Mouse (Mus musculus): ENCODE results near the gene Med12. TPM values are rescaled to one million over a fixed set of nuclear protein-coding genes. Genes with fewer than 3 reads are reported as not detected.

Med12 gene
- polyA plus RNA-seq, 1 experiment from 2014 or later = 46.5 TPM

GRCm38 (mm10) chrX:101288432-101288831 lies 14.6 kb downstream of the Med12 start:
- ATAC-seq (replicated peaks; ENCODE audit: low FRiP score) (no peak), DNase-seq (ENCODE audit: low spot score) (no peak)
- peaks cover 3% of the 10 kb centered on the region; the same call in 1 of the 2 replicates for H3K36me3 ChIP-seq (ENCODE audit: control insufficient read depth, insufficient read depth, low read length)
- H3K27me3 ChIP-seq (ENCODE audit: control insufficient read depth, insufficient read depth, low read length) = no peaks in the 10 kb centered on the region; the same call in 1 of the 2 replicates
- no peaks in the 10 kb centered on the region for H3K4me1 ChIP-seq (replicated peaks; ENCODE audit: control insufficient read depth, insufficient read depth, low read length)
- no peak overlapping the region for H3K27ac ChIP-seq (ENCODE audit: low read depth, low read length)
- 88% methylated on average over 6 of the region's 6 CpGs for WGBS
- H3K9ac ChIP-seq (ENCODE audit: low read length) = no peak overlapping the region
- H3K4me2 ChIP-seq (ENCODE audit: low read depth, low read length, severe bottlenecking) = no peak overlapping the region
- no peak overlapping the region for H3K4me3 ChIP-seq (ENCODE audit: low read depth, low read length)
- H3K9me3 ChIP-seq (ENCODE audit: control insufficient read depth, low read length) = no peaks in the 10 kb centered on the region

- H3K27me3 ChIP-seq (ENCODE audit: control insufficient read depth, insufficient read depth, low read length) = no peaks in the 10 kb centered on the region; the same call in 1 of the 2 replicates
- H3K4me3 ChIP-seq (ENCODE audit: low read depth, low read length) = no peak overlapping the region
- ATAC-seq (replicated peaks; ENCODE audit: low FRiP score) (no peak), DNase-seq (ENCODE audit: low spot score) (no peak)
- H3K9me3 ChIP-seq (ENCODE audit: control insufficient read depth, low read length) = no peaks in the 10 kb centered on the region
- H3K9ac ChIP-seq (ENCODE audit: low read length) = no peak overlapping the region
- no peaks in the 10 kb centered on the region for H3K4me1 ChIP-seq (replicated peaks; ENCODE audit: control insufficient read depth, insufficient read depth, low read length)
- H3K27ac ChIP-seq (ENCODE audit: low read depth, low read length) = no peak overlapping the region
- peaks cover 2% of the 10 kb centered on the region; the same call in 1 of the 2 replicates for H3K36me3 ChIP-seq (ENCODE audit: control insufficient read depth, insufficient read depth, low read length)
- H3K4me2 ChIP-seq (ENCODE audit: low read depth, low read length, severe bottlenecking) = no peak overlapping the region
- 91% methylated on average over 7 of the region's 7 CpGs for WGBS
These were observed 15.2 kb downstream of the Med12 start for GRCm38 (mm10) chrX:101289037-101289436.

GRCm38 (mm10) chrX:101290111-101290510 lies 16.3 kb downstream of the Med12 start:
- WGBS = 91% methylated on average over 10 of the region's 10 CpGs
- no peak for DNase-seq (ENCODE audit: low spot score)

GRCm38 (mm10) chrX:101299055-101299454 lies 25.2 kb downstream of the Med12 start, which contains the start of gene Nlgn3:
TSS of gene Nlgn3 (plus strand) at chrX:101299168.
- Histone ChIP-seq H3K27ac (ENCODE audit: low read depth, low read length) (peak within 1 kb of the TSS; percentile 53), H3K36me3 (ENCODE audit: control insufficient read depth, insufficient read depth, low read length) (no peaks in the 10 kb centered on the region), H3K4me3 (ENCODE audit: low read depth, low read length) (peak within 1 kb of the TSS; percentile 38), H3K4me1 (replicated peaks; ENCODE audit: control insufficient read depth, insufficient read depth, low read length) (peaks cover 10% of the 10 kb centered on the region), H3K4me2 (ENCODE audit: low read depth, low read length, severe bottlenecking) (peak within 1 kb of the TSS; percentile 51), H3K27me3 (ENCODE audit: control insufficient read depth, insufficient read depth, low read length) (no peaks in the 10 kb centered on the region; the same call in 1 of the 2 replicates), H3K9ac (ENCODE audit: low read length) (peak within 1 kb of the TSS; percentile 57), H3K9me3 (ENCODE audit: control insufficient read depth, low read length) (no peaks in the 10 kb centered on the region)
- ATAC-seq (replicated peaks; ENCODE audit: low FRiP score) (peak; percentile 31; the same call in 1 of the 2 replicates), DNase-seq (ENCODE audit: low spot score) (peak; percentile 69)
- WGBS = 9% methylated on average over 19 of the region's 24 CpGs

More at GRCm38 (mm10) chrX:101290111-101290510, 16.3 kb downstream of the Med12 start:
- no peak overlapping the region for H3K4me2 ChIP-seq (ENCODE audit: low read depth, low read length, severe bottlenecking)
- peaks cover 2% of the 10 kb centered on the region; the same call in 1 of the 2 replicates for H3K36me3 ChIP-seq (ENCODE audit: control insufficient read depth, insufficient read depth, low read length)
- ATAC-seq (replicated peaks; ENCODE audit: low FRiP score) = no peak
- H3K9ac ChIP-seq (ENCODE audit: low read length) = no peak overlapping the region
- H3K4me3 ChIP-seq (ENCODE audit: low read depth, low read length) = no peak overlapping the region
- H3K27me3 ChIP-seq (ENCODE audit: control insufficient read depth, insufficient read depth, low read length) = no peaks in the 10 kb centered on the region; the same call in 1 of the 2 replicates
- no peaks in the 10 kb centered on the region for H3K4me1 ChIP-seq (replicated peaks; ENCODE audit: control insufficient read depth, insufficient read depth, low read length)
- no peak overlapping the region for H3K27ac ChIP-seq (ENCODE audit: low read depth, low read length)
- no peaks in the 10 kb centered on the region for H3K9me3 ChIP-seq (ENCODE audit: control insufficient read depth, low read length)

- H3K27me3 ChIP-seq (ENCODE audit: control insufficient read depth, insufficient read depth, low read length) = no peaks in the 10 kb centered on the region; the same call in 1 of the 2 replicates
- 18% methylated on average over 11 of the region's 13 CpGs for whole genome bisulfite sequencing
- H3K27ac ChIP-seq (ENCODE audit: low read depth, low read length) = peak overlapping the region; percentile 53
- no peaks in the 10 kb centered on the region for H3K36me3 ChIP-seq (ENCODE audit: control insufficient read depth, insufficient read depth, low read length)
- peak; percentile 81 for ATAC-seq (replicated peaks; ENCODE audit: low FRiP score)
- H3K4me1 ChIP-seq (replicated peaks; ENCODE audit: control insufficient read depth, insufficient read depth, low read length) = peaks cover 12% of the 10 kb centered on the region
- H3K9ac ChIP-seq (ENCODE audit: low read length) = peak overlapping the region; percentile 57
- H3K4me3 ChIP-seq (ENCODE audit: low read depth, low read length) = peak overlapping the region; percentile 38
- peak; percentile 77 for DNase-seq (ENCODE audit: low spot score)
- no peaks in the 10 kb centered on the region for H3K9me3 ChIP-seq (ENCODE audit: control insufficient read depth, low read length)
- H3K4me2 ChIP-seq (ENCODE audit: low read depth, low read length, severe bottlenecking) = peak overlapping the region; percentile 51
These were observed 25.9 kb downstream of the Med12 start for GRCm38 (mm10) chrX:101299473-101300426.

- Histone ChIP-seq H3K36me3 (ENCODE audit: control insufficient read depth, insufficient read depth, low read length) (no peaks in the 10 kb centered on the region), H3K9ac (ENCODE audit: low read length) (peak overlapping the region; percentile 41), H3K4me2 (ENCODE audit: low read depth, low read length, severe bottlenecking) (peak overlapping the region; percentile 51), H3K27me3 (ENCODE audit: control insufficient read depth, insufficient read depth, low read length) (no peaks in the 10 kb centered on the region; the same call in 1 of the 2 replicates), H3K4me1 (replicated peaks; ENCODE audit: control insufficient read depth, insufficient read depth, low read length) (peaks cover 12% of the 10 kb centered on the region), H3K4me3 (ENCODE audit: low read depth, low read length) (peak overlapping the region; percentile 38), H3K27ac (ENCODE audit: low read depth, low read length) (peak overlapping the region; percentile 37; the same call in 1 of the 2 replicates), H3K9me3 (ENCODE audit: control insufficient read depth, low read length) (no peaks in the 10 kb centered on the region)
- peak; percentile 68 for DNase-seq (ENCODE audit: low spot score)
- ATAC-seq (replicated peaks; ENCODE audit: low FRiP score) = peak; percentile 60
- 26% methylated on average over 13 of the region's 13 CpGs for WGBS
These were observed 26.7 kb downstream of the Med12 start for GRCm38 (mm10) chrX:101300427-101301030.

GRCm38 (mm10) chrX:101301654-101302053 lies 27.8 kb downstream of the Med12 start:
- 69% methylated on average over 9 of the region's 9 CpGs for WGBS
- H3K4me2 ChIP-seq (ENCODE audit: low read depth, low read length, severe bottlenecking) = 0 out of 2 replicates have a peak overlapping the region, but pooled peaks have one; percentile 1

GRCm38 (mm10) chrX:101304646-101305045 lies 30.8 kb downstream of the Med12 start:
- no peaks in the 10 kb centered on the region for H3K36me3 ChIP-seq (ENCODE audit: control insufficient read depth, insufficient read depth, low read length)
- no peak overlapping the region for H3K27ac ChIP-seq (ENCODE audit: low read depth, low read length)
- ATAC-seq (replicated peaks; ENCODE audit: low FRiP score) (no peak), DNase-seq (ENCODE audit: low spot score) (no peak)
- WGBS = 48% methylated on average over 2 of the region's 2 CpGs
- H3K4me1 ChIP-seq (replicated peaks; ENCODE audit: control insufficient read depth, insufficient read depth, low read length) = peaks cover 12% of the 10 kb centered on the region
- no peaks in the 10 kb centered on the region for H3K9me3 ChIP-seq (ENCODE audit: control insufficient read depth, low read length)
- H3K4me3 ChIP-seq (ENCODE audit: low read depth, low read length) = no peak overlapping the region
- H3K4me2 ChIP-seq (ENCODE audit: low read depth, low read length, severe bottlenecking) = no peak overlapping the region
- H3K27me3 ChIP-seq (ENCODE audit: control insufficient read depth, insufficient read depth, low read length) = peaks cover 3% of the 10 kb centered on the region; the same call in 1 of the 2 replicates
- H3K9ac ChIP-seq (ENCODE audit: low read length) = no peak overlapping the region

More at GRCm38 (mm10) chrX:101301654-101302053, 27.8 kb downstream of the Med12 start:
- no peak overlapping the region; the same call in 1 of the 2 replicates for H3K9ac ChIP-seq (ENCODE audit: low read length)
- no peaks in the 10 kb centered on the region for H3K36me3 ChIP-seq (ENCODE audit: control insufficient read depth, insufficient read depth, low read length)
- DNase-seq (ENCODE audit: low spot score) (no peak), ATAC-seq (replicated peaks; ENCODE audit: low FRiP score) (no peak)
- no peak overlapping the region for H3K27ac ChIP-seq (ENCODE audit: low read depth, low read length)
- peaks cover 12% of the 10 kb centered on the region for H3K4me1 ChIP-seq (replicated peaks; ENCODE audit: control insufficient read depth, insufficient read depth, low read length)
- peaks cover 3% of the 10 kb centered on the region; the same call in 1 of the 2 replicates for H3K27me3 ChIP-seq (ENCODE audit: control insufficient read depth, insufficient read depth, low read length)
- no peaks in the 10 kb centered on the region for H3K9me3 ChIP-seq (ENCODE audit: control insufficient read depth, low read length)
- H3K4me3 ChIP-seq (ENCODE audit: low read depth, low read length) = no peak overlapping the region
